Mouse (Mus musculus) right cerebral cortex, postnatal 25 days (tissue): ENCODE data around the gene H6pd.

ENCODE experiments used
- DNase-seq: peaks from one replicate; pipeline ENCODE4 v3.0.0; 2022

Gene H6pd

GRCm38 (mm10) chr4:149971393-149971792 is 37.4 kb downstream of the H6pd start:
- no peak for DNase-seq

GRCm38 (mm10) chr4:149968526-149968925 is 40.3 kb downstream of the H6pd start:
- no peak for DNase-seq

- no peak for DNase-seq
Observed at GRCm38 (mm10) chr4:149966963-149967362, 41.9 kb downstream of the H6pd start.

- no peak for DNase-seq
Observed at GRCm38 (mm10) chr4:149966252-149966651, 42.6 kb downstream of the H6pd start.

- no peak for DNase-seq
Observed at GRCm38 (mm10) chr4:149965672-149966071, 43.2 kb downstream of the H6pd start.

- no peak for DNase-seq
Observed at GRCm38 (mm10) chr4:149965242-149965641, 43.6 kb downstream of the H6pd start.

- DNase-seq: no peak
Observed at GRCm38 (mm10) chr4:149964770-149965169, 44.1 kb downstream of the H6pd start.

- no peak for DNase-seq
Observed at GRCm38 (mm10) chr4:149964285-149964684, 44.5 kb downstream of the H6pd start.

GRCm38 (mm10) chr4:149960391-149960790 is 48.4 kb downstream of the H6pd start:
- no peak for DNase-seq

GRCm38 (mm10) chr4:149959816-149960215 is 49.0 kb downstream of the H6pd start:
- no peak for DNase-seq

- peak; percentile 75 for DNase-seq
Observed at GRCm38 (mm10) chr4:149958566-149958965, 50.3 kb downstream of the H6pd start.

GRCm38 (mm10) chr4:149956048-149956447 is 52.8 kb downstream of the H6pd start:
- no peak for DNase-seq

- DNase-seq: no peak
Observed at GRCm38 (mm10) chr4:149955631-149956030, 53.2 kb downstream of the H6pd start.

- peak; percentile 91 for DNase-seq
Observed at GRCm38 (mm10) chr4:149954893-149955439, 53.9 kb downstream of the H6pd start, which contains the start of gene Spsb1. TSS of gene Spsb1 (minus strand) at chr4:149955043.

GRCm38 (mm10) chr4:149953621-149954481 is 55.0 kb downstream of the H6pd start:
- peak; percentile 58 for DNase-seq

GRCm38 (mm10) chr4:149952201-149952600 is 56.6 kb downstream of the H6pd start:
- DNase-seq: no peak

- no peak for DNase-seq
Observed at GRCm38 (mm10) chr4:149951201-149951600, 57.6 kb downstream of the H6pd start.

GRCm38 (mm10) chr4:149949691-149950090 is 59.1 kb downstream of the H6pd start:
- no peak for DNase-seq

- DNase-seq: no peak
Observed at GRCm38 (mm10) chr4:149948119-149948518, 60.7 kb downstream of the H6pd start.

- DNase-seq: no peak
Observed at GRCm38 (mm10) chr4:149947396-149947795, 61.4 kb downstream of the H6pd start.

GRCm38 (mm10) chr4:149945194-149945593 is 63.6 kb downstream of the H6pd start:
- no peak for DNase-seq

- no peak for DNase-seq
Observed at GRCm38 (mm10) chr4:149944214-149944613, 64.6 kb downstream of the H6pd start.

GRCm38 (mm10) chr4:149942831-149943741 is 65.7 kb downstream of the H6pd start:
- DNase-seq: no peak
